Mouse (Mus musculus) liver, adult (tissue): ENCODE data around the gene Oxsr1.

ENCODE experiments used
- GATA4 ChIP-seq: IDR thresholded peaks from 2 replicates; pipeline ENCODE4 v1.6.1; 2014; ENCODE audit warnings: mild to moderate bottlenecking, low read length; ENCODE audit not compliant: insufficient replicate concordance

Gene Oxsr1

GRCm38 (mm10) chr9:119254187-119254586, 68.0 kb downstream of the Oxsr1 start:
- no peak for TF ChIP-seq GATA4

DNA sequence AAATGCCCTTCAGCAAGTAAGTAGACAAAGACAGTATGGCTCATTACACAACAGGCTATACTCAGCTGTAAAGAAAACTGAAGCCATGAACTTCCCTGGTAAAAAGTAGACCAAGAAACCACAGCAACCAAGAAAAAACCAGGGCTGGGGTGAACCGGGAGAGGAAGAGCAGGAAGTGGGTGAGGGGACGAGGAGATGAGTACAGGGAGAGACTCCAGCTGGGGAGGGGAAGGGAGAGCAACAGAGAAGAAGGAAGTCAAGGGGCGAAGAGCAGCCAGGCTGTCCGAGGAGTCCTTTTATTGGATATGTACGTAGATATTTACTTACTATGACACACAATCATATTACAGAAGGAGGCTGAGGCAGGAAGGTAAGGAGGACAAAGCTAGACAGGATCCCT, 74.2 kb downstream of the Oxsr1 start:
- TF ChIP-seq GATA4 = no peak

DNA sequence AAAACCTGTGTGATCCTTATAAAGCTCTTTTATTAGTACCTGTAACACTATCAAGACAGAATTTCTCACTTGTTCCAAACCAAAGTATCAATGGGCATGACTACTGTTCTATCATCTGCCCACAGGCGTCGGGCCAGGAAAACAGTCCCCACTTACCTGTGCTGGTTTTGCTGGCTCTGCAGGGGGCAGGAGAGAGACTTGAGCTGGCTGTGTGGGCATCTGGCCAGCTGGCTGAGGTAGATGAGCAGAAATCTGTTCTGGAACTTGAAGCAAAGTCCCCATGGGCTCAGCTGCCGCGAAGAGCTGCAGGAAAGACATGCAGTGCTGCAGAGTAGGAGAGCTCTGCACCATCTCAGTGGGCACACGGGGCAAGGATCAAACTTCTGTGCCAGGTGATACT, 75.4 kb downstream of the Oxsr1 start:
- TF ChIP-seq GATA4 = no peak

DNA sequence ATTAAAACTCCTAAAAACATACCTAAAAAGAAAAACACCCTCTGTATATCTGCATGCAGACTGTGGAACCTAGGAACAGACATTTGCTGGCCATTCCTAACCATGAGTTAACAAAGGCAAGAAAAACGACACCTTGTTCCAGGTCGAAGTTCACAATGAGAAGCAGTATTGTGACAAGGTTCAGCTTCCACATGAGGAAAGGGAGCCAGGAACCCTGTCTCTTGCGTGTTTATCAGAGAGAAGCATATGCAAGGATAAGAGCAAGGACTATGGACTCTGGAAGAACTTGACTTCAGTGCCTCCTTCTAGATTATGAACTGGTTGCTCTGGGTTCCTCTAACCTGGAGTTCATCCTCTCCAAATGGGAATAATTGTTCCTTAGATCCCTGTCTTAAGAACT, 78.2 kb downstream of the Oxsr1 start:
- TF ChIP-seq GATA4 = no peak

DNA sequence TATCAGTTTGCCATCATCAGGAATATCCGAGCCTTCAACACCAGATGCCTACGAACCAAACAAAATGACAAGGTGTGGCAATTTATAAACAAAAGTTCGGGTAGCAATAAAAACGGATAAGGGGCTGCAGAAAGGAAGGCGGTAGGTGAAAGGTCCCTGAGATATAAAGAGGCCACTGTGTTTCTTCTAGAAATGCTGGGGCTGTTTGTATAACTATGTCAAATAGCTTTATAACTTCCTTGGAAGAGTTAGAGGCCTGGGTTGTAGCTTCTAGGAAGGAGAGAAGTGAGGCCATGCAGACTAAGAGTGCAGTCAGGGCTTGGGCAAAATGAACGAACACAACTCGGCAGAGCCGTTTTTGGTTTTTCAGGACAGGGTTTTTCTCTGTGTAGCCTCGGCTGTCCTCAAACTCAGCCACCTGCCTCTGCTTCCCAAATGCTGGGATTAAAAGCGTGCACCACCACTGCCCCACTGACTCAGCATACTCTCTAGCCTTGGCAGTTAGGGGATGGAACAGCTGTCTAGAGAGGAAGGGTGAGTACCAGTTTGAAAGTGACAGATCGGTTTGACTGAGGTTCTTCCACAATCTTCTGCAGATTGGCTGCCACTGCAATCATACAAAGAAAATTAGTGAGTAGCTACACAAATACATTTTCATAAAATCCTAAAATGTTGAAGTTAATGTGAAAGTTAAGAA, 80.9 kb downstream of the Oxsr1 start:
- no peak for TF ChIP-seq GATA4

- no peak for TF ChIP-seq GATA4
Observed at GRCm38 (mm10) chr9:119240286-119240997, 81.8 kb downstream of the Oxsr1 start.

- no peak for TF ChIP-seq GATA4
Observed at GRCm38 (mm10) chr9:119239274-119239673, 83.0 kb downstream of the Oxsr1 start.

DNA sequence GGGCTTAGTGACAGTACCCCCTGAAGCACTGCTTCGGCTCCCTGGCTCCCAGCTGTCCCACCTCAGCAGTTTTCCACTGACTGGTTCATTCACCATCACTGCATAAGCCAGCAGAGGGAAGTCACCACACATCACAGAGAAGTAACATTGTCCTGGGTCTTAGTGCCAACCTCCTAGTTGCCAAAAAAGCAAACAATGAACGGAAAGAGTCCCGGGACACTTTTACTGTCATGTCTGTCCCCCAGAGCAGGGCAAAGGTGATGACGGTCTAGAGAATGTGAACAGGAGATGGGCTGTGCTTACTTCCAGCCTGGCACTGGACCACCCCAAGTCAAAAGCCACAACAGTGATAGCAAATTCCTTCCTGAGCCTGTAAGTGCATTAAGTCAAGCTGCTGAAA, 83.4 kb downstream of the Oxsr1 start:
- no peak for TF ChIP-seq GATA4

DNA sequence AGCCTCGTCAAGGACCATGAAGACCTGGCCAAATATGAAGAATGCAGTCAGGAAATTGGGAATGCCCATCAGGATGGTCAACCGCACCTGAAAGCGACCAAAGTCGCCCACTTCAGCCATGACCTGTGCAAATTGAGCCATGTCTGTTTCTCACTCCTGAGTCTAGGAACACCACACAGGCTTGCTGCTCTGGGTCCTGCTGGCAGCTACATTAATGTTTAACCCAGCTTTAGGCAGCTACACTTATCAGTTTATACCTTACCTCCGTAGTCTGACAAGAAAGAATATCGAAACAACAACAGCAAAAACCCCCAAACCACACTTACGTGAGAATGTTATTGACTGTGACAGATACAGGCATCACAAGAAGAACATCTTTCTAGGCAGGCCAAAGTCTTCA, 90.7 kb downstream of the Oxsr1 start:
- no peak for TF ChIP-seq GATA4

DNA sequence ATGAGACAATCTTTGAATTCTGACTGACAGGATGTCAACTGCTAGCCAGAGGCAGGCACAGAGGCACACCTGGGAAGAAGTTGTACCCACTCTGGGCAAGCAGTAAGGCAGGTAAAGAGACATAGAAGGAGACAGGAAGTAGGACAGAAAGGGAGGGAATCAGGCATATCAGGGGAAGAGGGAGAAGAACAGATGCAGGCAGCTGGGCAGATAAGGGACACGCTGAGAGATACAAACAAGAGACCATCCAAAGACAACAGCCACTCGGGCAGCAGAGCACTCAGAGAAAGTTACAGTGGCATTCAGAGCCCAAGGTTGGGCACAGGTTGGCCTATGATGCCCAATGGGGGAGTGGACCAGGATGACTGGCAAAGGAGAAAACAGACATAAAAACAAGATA, 91.4 kb downstream of the Oxsr1 start:
- TF ChIP-seq GATA4 = no peak

DNA sequence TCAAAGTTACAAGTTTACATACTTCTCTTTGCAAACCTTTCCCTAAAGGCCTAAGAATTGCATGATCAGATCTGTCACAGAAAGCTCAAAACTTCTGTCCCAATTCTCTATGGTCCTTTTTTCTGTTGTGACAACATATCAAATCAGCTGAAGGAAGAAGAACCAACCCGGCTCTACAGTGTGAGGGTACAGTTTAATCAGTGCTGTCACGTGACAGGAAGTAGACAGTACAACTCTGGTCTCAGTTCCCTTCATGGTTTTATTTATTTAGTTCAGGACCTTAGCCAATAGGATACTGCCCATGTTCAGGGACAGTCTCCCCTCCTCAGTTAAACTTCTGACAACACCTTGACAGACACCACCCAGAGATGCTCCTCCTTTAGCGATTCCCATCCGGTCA, 102.0 kb downstream of the Oxsr1 start:
- no peak for TF ChIP-seq GATA4

DNA sequence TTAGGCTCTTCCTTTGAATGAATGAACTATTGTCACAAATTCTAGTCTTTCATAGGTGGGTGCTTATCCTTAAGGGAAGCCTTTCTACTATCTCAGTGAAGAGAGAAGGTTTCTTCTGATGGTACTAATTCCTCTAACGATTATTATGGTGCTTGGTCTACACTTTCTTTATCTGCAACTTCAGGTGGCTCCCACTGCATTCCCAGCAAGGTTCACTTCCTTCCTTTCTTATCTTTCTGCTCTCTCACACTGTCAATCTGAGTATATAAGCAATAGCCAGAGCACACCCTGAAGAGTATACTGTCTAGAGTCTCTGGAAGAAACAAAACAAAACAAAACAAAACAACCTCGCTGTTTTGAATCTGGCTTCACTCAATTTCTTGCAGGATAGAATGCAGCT, 102.6 kb downstream of the Oxsr1 start:
- TF ChIP-seq GATA4 = no peak

GRCm38 (mm10) chr9:119214601-119215000, 107.6 kb downstream of the Oxsr1 start:
- TF ChIP-seq GATA4 = no peak

GRCm38 (mm10) chr9:119212996-119213395, 109.2 kb downstream of the Oxsr1 start:
- TF ChIP-seq GATA4 = no peak

DNA sequence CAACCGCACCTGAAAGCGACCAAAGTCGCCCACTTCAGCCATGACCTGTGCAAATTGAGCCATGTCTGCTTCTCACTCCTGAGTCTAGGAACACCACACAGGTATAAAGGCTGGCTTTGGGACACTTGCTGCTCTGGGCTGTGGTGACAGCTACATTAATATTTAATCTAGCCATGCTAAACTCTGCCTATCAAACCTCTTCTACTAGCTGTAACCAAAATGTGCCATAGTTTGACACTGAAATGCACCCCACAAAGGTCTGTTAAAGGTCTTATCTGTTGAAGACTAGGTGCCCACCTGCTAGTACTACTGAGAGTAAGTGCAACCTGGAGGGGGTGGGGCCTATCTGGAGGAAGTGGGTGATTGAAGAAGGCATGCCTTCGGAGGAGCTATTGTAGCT, 113.2 kb downstream of the Oxsr1 start, which contains the start of gene Slc22a13:
TSS of gene Slc22a13 (minus strand) at position 101 of the 400 bp plus-strand sequence.
- TF ChIP-seq GATA4 = no peak

DNA sequence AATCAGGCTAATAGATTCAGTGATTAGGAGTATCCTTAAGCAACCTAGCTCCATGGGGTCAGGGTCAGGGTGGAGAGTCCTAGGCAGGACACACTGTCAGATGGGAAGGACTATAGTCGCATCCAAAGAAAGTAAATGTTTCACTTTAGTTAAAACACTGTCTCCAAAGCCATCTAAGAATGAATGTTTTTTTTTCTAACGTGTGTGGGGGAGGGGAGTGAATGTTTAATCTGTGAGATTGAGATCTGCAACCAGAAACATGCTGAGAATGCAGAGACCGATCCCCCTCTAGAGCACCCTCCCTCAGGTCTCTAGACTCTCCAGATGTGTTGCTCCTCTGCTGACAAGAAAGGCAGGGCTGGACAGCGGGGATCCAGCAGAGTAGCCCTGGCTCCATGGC, 115.1 kb downstream of the Oxsr1 start:
- TF ChIP-seq GATA4 = no peak

DNA sequence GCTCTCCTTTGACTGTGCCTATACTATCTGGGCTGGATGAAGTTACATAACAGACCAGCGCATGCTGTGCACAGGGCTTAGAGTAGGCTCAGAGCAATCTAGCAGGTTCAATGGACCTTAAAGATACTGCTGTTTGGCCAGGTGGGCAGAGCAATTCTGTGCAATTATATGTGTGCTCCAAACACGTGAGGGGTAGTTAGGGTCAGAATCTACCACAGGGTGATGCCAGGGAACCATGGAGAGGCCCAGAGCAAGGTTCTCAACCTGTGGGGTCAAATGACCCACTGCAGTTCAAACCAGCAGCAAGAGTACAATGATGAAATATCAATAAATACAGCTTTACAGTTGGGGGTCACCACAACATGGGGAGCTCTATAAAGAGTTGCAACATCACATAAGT, 115.6 kb downstream of the Oxsr1 start:
- no peak for TF ChIP-seq GATA4
